Mouse (Mus musculus) kidney, postnatal 4 days (tissue): ENCODE measurements around the gene Gm597.

Experiments used
- DNase-seq, 2 experiments: peaks; one replicate each; pipeline ENCODE4 v3.0.0; 2021; ENCODE audit warnings: mixed read lengths in 2 of 2

The Gm597 gene

GRCm38 (mm10) chr1:28780152-28780551 is at the start of gene Gm597:
Gene Gm597, minus strand, starts transcription at chr1:28780252.
- DNase-seq: no peak

- DNase-seq: no peak
Observed at GRCm38 (mm10) chr1:28807689-28808088, 27.6 kb upstream of the Gm597 start.

GRCm38 (mm10) chr1:28806618-28807017 is 26.6 kb upstream of the Gm597 start:
- DNase-seq: no peak

DNA sequence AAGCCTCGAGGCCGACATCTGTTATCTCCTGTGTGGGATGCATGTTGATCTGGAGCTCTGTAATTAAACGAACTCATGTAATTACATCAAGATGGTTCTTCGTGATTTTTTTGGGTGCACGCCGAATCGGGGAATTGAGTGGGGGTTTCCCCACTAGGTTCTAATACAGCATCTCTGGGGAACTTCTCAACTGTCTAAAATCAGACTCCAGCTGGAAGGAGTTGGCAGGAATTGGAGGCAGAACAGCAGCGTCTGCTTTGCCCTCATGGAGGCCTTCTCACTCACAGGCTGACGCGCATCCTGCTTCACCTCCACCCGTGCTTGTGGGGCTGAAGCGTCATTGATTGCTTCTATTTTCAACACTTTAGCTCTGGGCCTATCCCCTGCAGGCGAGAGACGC is 20.8 kb upstream of the Gm597 start:
- no peak for DNase-seq
